ENCODE assay signal across 11 mouse cellular contexts in the genomic region with DNA sequence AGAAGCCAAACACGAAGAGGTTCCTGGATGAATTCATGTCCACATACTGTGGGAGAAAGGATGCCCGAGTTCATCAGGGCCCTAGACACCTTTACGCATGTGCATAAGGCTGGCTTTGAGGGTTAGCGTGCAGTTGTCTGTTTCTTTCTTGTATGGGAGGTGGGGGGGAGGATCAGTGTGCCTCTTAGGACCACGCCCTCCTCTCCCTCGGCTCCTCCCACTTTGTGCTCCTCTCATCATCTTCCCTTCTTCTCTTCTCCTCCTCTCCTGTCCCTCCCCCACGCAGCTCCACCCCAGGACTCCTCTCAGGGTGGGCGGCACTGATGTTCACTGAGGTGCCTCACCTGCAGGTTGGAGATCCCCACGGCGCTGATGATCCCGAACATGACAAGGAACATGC. TPM values are rescaled to one million over a fixed set of nuclear protein-coding genes. Genes with fewer than 3 reads are reported as not detected.
DNase-seq lines count a peak whose midpoint lies in the region; ATAC-seq and TF ChIP-seq lines count a peak whose summit lies in the region.
"Had no signal": no experiment of that assay in that cellular context is flagged by ENCODE, and none has a peak within 500 bp of the region (broad histone marks: within the 10 kb centered on the region; RNA-seq: fewer than 3 reads in every experiment).

No protein-coding gene starts in this region.

- intact Hi-C loops in left cerebral cortex, postnatal 4 days (cut with DNase I), result no loop called here
- intact Hi-C loops in gastrocnemius, adult 2 months (cut with DNase I), result no loop called here

- peak overlapping the region; percentile 16; the same call in 1 of the 2 replicates for H3K4me3 ChIP-seq in forebrain, embryonic 11.5 days (ENCODE audit: low read depth, low read length)
- no peak overlapping the region for H3K4me3 ChIP-seq in midbrain, embryonic 11.5 days (ENCODE audit: low read depth, low read length)
- no peak overlapping the region for H3K4me3 ChIP-seq in gastrocnemius, adult 2 months
- H3K4me3 ChIP-seq: liver, embryonic 15.5 days had no signal

- no peaks in the 10 kb centered on the region for H3K27me3 ChIP-seq in forebrain, embryonic 11.5 days (ENCODE audit: control insufficient read depth, insufficient read depth, low read length)
- no peaks in the 10 kb centered on the region for H3K27me3 ChIP-seq in midbrain, embryonic 11.5 days (ENCODE audit: control insufficient read depth, insufficient read depth, low read length)
- H3K27me3 ChIP-seq: liver, embryonic 15.5 days had no signal

- no peak for ATAC-seq in forebrain, embryonic 11.5 days (replicated peaks; ENCODE audit: low FRiP score)
- no peak for ATAC-seq in midbrain, embryonic 11.5 days (ENCODE audit: low FRiP score)

- 22% methylated on average over 11 of the region's 11 CpGs for WGBS in forebrain, embryonic 11.5 days
- WGBS in midbrain, embryonic 11.5 days, result 15% methylated on average over 11 of the region's 11 CpGs

- H3K27ac ChIP-seq in forebrain, embryonic 11.5 days (ENCODE audit: low read depth, low read length), result no peak overlapping the region
- no peak overlapping the region for H3K27ac ChIP-seq in midbrain, embryonic 11.5 days (ENCODE audit: low read depth, low read length)
- no peak overlapping the region for H3K27ac ChIP-seq in gastrocnemius, adult 2 months
- H3K27ac ChIP-seq: liver, embryonic 15.5 days had no signal

- H3K4me1 ChIP-seq in forebrain, embryonic 11.5 days (replicated peaks; ENCODE audit: control insufficient read depth, insufficient read depth, low read length), result no peaks in the 10 kb centered on the region
- H3K4me1 ChIP-seq in midbrain, embryonic 11.5 days (ENCODE audit: control insufficient read depth, insufficient read depth, low read length), result no peaks in the 10 kb centered on the region
- H3K4me1 ChIP-seq: liver, embryonic 15.5 days had no signal

- peak overlapping the region; percentile 45 for H3K4me2 ChIP-seq in forebrain, embryonic 11.5 days (ENCODE audit: low read depth, low read length, severe bottlenecking)
- H3K4me2 ChIP-seq in midbrain, embryonic 11.5 days, result peak overlapping the region; percentile 39
- H3K4me2 ChIP-seq: liver, embryonic 15.5 days had no signal

- DNase-seq in left cerebral cortex, adult 18-20 months (ENCODE audit: low spot score in 2 of 2), result peak; percentile 9 to 10
- DNase-seq in left cerebral cortex, postnatal 4 days, result no peak
- DNase-seq in brain, adult 2 months (ENCODE audit: low read depth, low spot score), result peak; percentile 58
- no peak for DNase-seq in forebrain, embryonic 11.5 days (ENCODE audit: low spot score)
- no peak for DNase-seq in midbrain, embryonic 11.5 days (ENCODE audit: low spot score, missing footprints)
- DNase-seq in gastrocnemius, adult 2 months, result no peak
- DNase-seq in gastrocnemius, postnatal 10 days, result no peak
- DNase-seq in adrenal gland, adult 8-10 months, result no peak

- TF ChIP-seq CTCF in gastrocnemius, adult 2 months (IDR thresholded peaks at IDR 0.05), result no peak

- H3K9ac ChIP-seq in forebrain, embryonic 11.5 days (ENCODE audit: low read length), result no peak overlapping the region
- H3K9ac ChIP-seq in midbrain, embryonic 11.5 days (ENCODE audit: low read length), result no peak overlapping the region; the same call in 1 of the 2 replicates
- H3K9ac ChIP-seq: liver, embryonic 15.5 days had no signal

- no peaks in the 10 kb centered on the region for H3K9me3 ChIP-seq in forebrain, embryonic 11.5 days (ENCODE audit: control insufficient read depth, low read length)
- no peaks in the 10 kb centered on the region for H3K9me3 ChIP-seq in midbrain, embryonic 11.5 days (ENCODE audit: control insufficient read depth, low read length)
- H3K9me3 ChIP-seq: liver, embryonic 15.5 days had no signal

- no peaks in the 10 kb centered on the region for H3K36me3 ChIP-seq in forebrain, embryonic 11.5 days (ENCODE audit: control insufficient read depth, insufficient read depth, low read length)
- H3K36me3 ChIP-seq in midbrain, embryonic 11.5 days (ENCODE audit: control insufficient read depth, insufficient read depth, low read length), result no peaks in the 10 kb centered on the region
- H3K36me3 ChIP-seq: liver, embryonic 15.5 days had no signal

RNA-seq across cellular contexts. Expression of a gene that starts 28.5 kb away (rescaled TPM):
- total RNA-seq in left cerebral cortex, adult 18-20 months (2021), result not detected
- total RNA-seq in left cerebral cortex, postnatal 4 days (2021), result not detected
- not detected in 2 replicates for polyA plus RNA-seq in forebrain, embryonic 11.5 days (2014; fragmentation: Nextera tagmentation; extraction: Ambion mirVana)
- polyA plus RNA-seq in midbrain, embryonic 11.5 days (2014; fragmentation: Nextera tagmentation; extraction: Ambion mirVana), result not detected in 2 replicates
- not detected for total RNA-seq in gastrocnemius, adult 2 months (2021)
- total RNA-seq in gastrocnemius, postnatal 10 days (2021), result not detected
- total RNA-seq in adrenal gland, adult 8-10 months (2022), result not detected
- total RNA-seq: adrenal gland, adult 18-20 months had no signal
- polyA plus RNA-seq: gonadal fat pad, adult 2 months; liver, embryonic 15.5 days had no signal

RNA-seq across cellular contexts. Expression of a gene that starts 37.8 kb away (rescaled TPM):
- total RNA-seq in left cerebral cortex, adult 18-20 months (2021), result 10 to 100 TPM; 30.2 to 33.2 TPM
- total RNA-seq in left cerebral cortex, postnatal 4 days (2021), result 10 to 100 TPM; 26.7 to 28.5 TPM
- 12.3 and 12.9 TPM in 2 replicates for polyA plus RNA-seq in forebrain, embryonic 11.5 days (2014; fragmentation: Nextera tagmentation; extraction: Ambion mirVana)
- 9.8 and 10.4 TPM in 2 replicates for polyA plus RNA-seq in midbrain, embryonic 11.5 days (2014; fragmentation: Nextera tagmentation; extraction: Ambion mirVana)
- 1 to 10 TPM; 5.2 to 8.0 TPM for total RNA-seq in gastrocnemius, adult 2 months (2021)
- 10 to 100 TPM; 12.0 to 15.6 TPM for total RNA-seq in gastrocnemius, postnatal 10 days (2021)
- total RNA-seq in adrenal gland, adult 8-10 months (2022), result 10 to 100 TPM; 11.2 to 24.0 (median 17.3) TPM

RNA-seq across cellular contexts. Expression of a gene that starts 39.7 kb away (rescaled TPM):
- 1 to 10 TPM; 1.1 to 1.7 TPM for total RNA-seq in left cerebral cortex, adult 18-20 months (2021)
- 1 to 10 TPM; 2.0 to 2.5 TPM for total RNA-seq in left cerebral cortex, postnatal 4 days (2021)
- polyA plus RNA-seq in forebrain, embryonic 11.5 days (2014; fragmentation: Nextera tagmentation; extraction: Ambion mirVana), result 0.16 and 0.51 TPM in 2 replicates
- 0.34 and 0.36 TPM in 2 replicates for polyA plus RNA-seq in midbrain, embryonic 11.5 days (2014; fragmentation: Nextera tagmentation; extraction: Ambion mirVana)
- not detected for total RNA-seq in gastrocnemius, adult 2 months (2021)
- under 1 TPM; 0.19 to 0.45 TPM for total RNA-seq in gastrocnemius, postnatal 10 days (2021)
- total RNA-seq in adrenal gland, adult 8-10 months (2022), result under 1 TPM; 0.32 to 0.83 (median 0.54) TPM

Comparison
In these comparisons a context has a peak if more than half of its experiments do, and no peak if none do; other contexts are left out.
1. DNase-seq: peak in left cerebral cortex, adult 18-20 months (2 of 2) and brain, adult 2 months (single experiment); none in left cerebral cortex, postnatal 4 days (single experiment), forebrain, embryonic 11.5 days (single experiment), midbrain, embryonic 11.5 days (single experiment), gastrocnemius, adult 2 months (single experiment), gastrocnemius, postnatal 10 days (single experiment) and adrenal gland, adult 8-10 months (single experiment).